In the genomic region with DNA sequence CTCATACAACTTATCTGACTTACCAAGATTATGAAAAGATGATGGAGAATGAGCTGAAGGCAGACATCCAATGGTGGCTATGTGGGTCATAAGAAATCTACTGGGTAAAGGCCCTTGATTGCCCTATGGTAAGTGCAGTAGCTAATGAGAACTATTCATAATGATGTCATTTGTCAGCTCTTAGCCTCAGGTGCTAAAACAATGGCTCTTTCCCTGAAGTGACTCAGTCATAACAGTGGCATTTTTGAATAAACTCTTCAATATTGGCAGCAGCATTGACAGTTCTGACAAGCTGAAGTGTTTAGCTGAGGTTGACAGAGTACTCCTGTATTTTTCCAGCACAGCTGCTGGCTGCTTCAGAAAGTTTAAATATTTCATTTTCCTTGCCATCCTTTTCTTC, we compare ENCODE assay signal across 12 mouse cellular contexts. TPM values are rescaled to one million over a fixed set of nuclear protein-coding genes. Genes with fewer than 3 reads are reported as not detected.
"Had no signal": no experiment of that assay in that cellular context is flagged by ENCODE, and none has a peak within 500 bp of the region (broad histone marks: within the 10 kb centered on the region; RNA-seq: fewer than 3 reads in every experiment).

No protein-coding gene starts in this region.

RNA-seq across cellular contexts. Expression of gene Sprr2a2, which starts 32.8 kb away (rescaled TPM):
- polyA plus RNA-seq: hindbrain, embryonic 10.5 days; hindbrain, embryonic 13.5 days; limb, embryonic 11.5 days; liver, embryonic 12.5 days had no signal

RNA-seq across cellular contexts. Expression of gene Sprr2a1, which starts 32.9 kb away (rescaled TPM):
- polyA plus RNA-seq: heart, embryonic 10.5 days; heart, embryonic 12.5 days; heart, embryonic 14.5 days; hindbrain, embryonic 10.5 days; hindbrain, embryonic 13.5 days; hindbrain, embryonic 16.5 days; kidney, embryonic 15.5 days; limb, embryonic 11.5 days; liver, adult 2 months; liver, embryonic 14.5 days had no signal

RNA-seq across cellular contexts. Expression of gene Sprr2a3, which starts 36.7 kb away (rescaled TPM):
- polyA plus RNA-seq: heart, embryonic 10.5 days; heart, embryonic 12.5 days; heart, embryonic 14.5 days; hindbrain, embryonic 10.5 days; hindbrain, embryonic 13.5 days; hindbrain, embryonic 16.5 days; kidney, embryonic 15.5 days; limb, embryonic 11.5 days; limb, embryonic 13.5 days; liver, embryonic 12.5 days; liver, embryonic 14.5 days had no signal
